ENCODE assay signal across 13 mouse cellular contexts in genomic region chr5:149202941-149203340, GRCm38 (mm10). TPM values are rescaled to one million over a fixed set of nuclear protein-coding genes. Genes with fewer than 3 reads are reported as not detected.
DNase-seq lines count a peak whose midpoint lies in the region; ATAC-seq lines count a peak whose summit lies in the region.
"Had no signal": no experiment of that assay in that cellular context is flagged by ENCODE, and none has a peak within 500 bp of the region (broad histone marks: within the 10 kb centered on the region; RNA-seq: fewer than 3 reads in every experiment).

No protein-coding gene starts in this region.

- no peak overlapping the region for H3K4me3 ChIP-seq in embryonic facial prominence, embryonic 12.5 days
- no peak overlapping the region for H3K4me3 ChIP-seq in embryonic facial prominence, embryonic 10.5 days
- no peak overlapping the region for H3K4me3 ChIP-seq in liver, embryonic 12.5 days
- H3K4me3 ChIP-seq in liver, embryonic 11.5 days (ENCODE audit: low read depth, low read length), result no peak overlapping the region
- H3K4me3 ChIP-seq: forebrain, embryonic 15.5 days; intestine, embryonic 15.5 days; neural tube, embryonic 15.5 days had no signal

- no peak for DNase-seq in embryonic facial prominence, embryonic 10.5 days (ENCODE audit: low spot score)
- no peak for DNase-seq in liver, embryonic 11.5 days (ENCODE audit: low spot score)
- peak; percentile 63 to 67 for DNase-seq in adrenal gland, postnatal 36 days
- DNase-seq: cerebellum, postnatal 14 days; left cerebral cortex, postnatal 4 days had no signal

- peaks cover 59% of the 10 kb centered on the region for H3K36me3 ChIP-seq in embryonic facial prominence, embryonic 12.5 days
- H3K36me3 ChIP-seq in embryonic facial prominence, embryonic 10.5 days (replicated peaks), result peaks cover 90% of the 10 kb centered on the region
- peaks cover 92% of the 10 kb centered on the region for H3K36me3 ChIP-seq in liver, embryonic 12.5 days
- H3K36me3 ChIP-seq in liver, embryonic 11.5 days (ENCODE audit: control insufficient read depth, insufficient read depth, low read length), result peaks cover 56% of the 10 kb centered on the region

- H3K9me3 ChIP-seq in embryonic facial prominence, embryonic 12.5 days, result no peaks in the 10 kb centered on the region
- no peaks in the 10 kb centered on the region for H3K9me3 ChIP-seq in embryonic facial prominence, embryonic 10.5 days
- no peaks in the 10 kb centered on the region for H3K9me3 ChIP-seq in liver, embryonic 12.5 days (replicated peaks)
- no peaks in the 10 kb centered on the region for H3K9me3 ChIP-seq in liver, embryonic 11.5 days (ENCODE audit: control insufficient read depth, low read length)
- H3K9me3 ChIP-seq: forebrain, embryonic 15.5 days; intestine, embryonic 15.5 days; neural tube, embryonic 15.5 days had no signal

- H3K4me1 ChIP-seq in embryonic facial prominence, embryonic 12.5 days, result peaks cover 18% of the 10 kb centered on the region; the same call in 1 of the 2 replicates
- H3K4me1 ChIP-seq in embryonic facial prominence, embryonic 10.5 days, result peaks cover 13% of the 10 kb centered on the region
- peaks cover 21% of the 10 kb centered on the region for H3K4me1 ChIP-seq in liver, embryonic 12.5 days
- H3K4me1 ChIP-seq in liver, embryonic 11.5 days (replicated peaks; ENCODE audit: control insufficient read depth, insufficient read depth, low read length), result no peaks in the 10 kb centered on the region
- H3K4me1 ChIP-seq: forebrain, embryonic 15.5 days; intestine, embryonic 15.5 days; neural tube, embryonic 15.5 days had no signal

- no peak overlapping the region for H3K4me2 ChIP-seq in embryonic facial prominence, embryonic 12.5 days (replicated peaks)
- no peak overlapping the region for H3K4me2 ChIP-seq in liver, embryonic 12.5 days
- no peak overlapping the region for H3K4me2 ChIP-seq in liver, embryonic 11.5 days
- H3K4me2 ChIP-seq: forebrain, embryonic 15.5 days; intestine, embryonic 15.5 days; neural tube, embryonic 15.5 days had no signal

- no peaks in the 10 kb centered on the region for H3K27me3 ChIP-seq in embryonic facial prominence, embryonic 12.5 days
- H3K27me3 ChIP-seq in embryonic facial prominence, embryonic 10.5 days (replicated peaks; ENCODE audit: low read depth, poor library complexity, severe bottlenecking), result no peaks in the 10 kb centered on the region
- H3K27me3 ChIP-seq in liver, embryonic 12.5 days (replicated peaks), result no peaks in the 10 kb centered on the region
- H3K27me3 ChIP-seq in liver, embryonic 11.5 days (replicated peaks; ENCODE audit: control insufficient read depth, insufficient read depth, low read length), result no peaks in the 10 kb centered on the region
- H3K27me3 ChIP-seq: forebrain, embryonic 15.5 days; intestine, embryonic 15.5 days; neural tube, embryonic 15.5 days had no signal

- 0 out of 2 replicates have a peak overlapping the region, but pooled peaks have one; percentile 11 for H3K27ac ChIP-seq in embryonic facial prominence, embryonic 12.5 days
- H3K27ac ChIP-seq in embryonic facial prominence, embryonic 10.5 days (replicated peaks), result no peak overlapping the region
- peak overlapping the region; percentile 18; the same call in 1 of the 2 replicates for H3K27ac ChIP-seq in liver, embryonic 12.5 days
- H3K27ac ChIP-seq in liver, embryonic 11.5 days (ENCODE audit: low read depth, low read length), result no peak overlapping the region
- H3K27ac ChIP-seq: forebrain, embryonic 15.5 days; intestine, embryonic 15.5 days; neural tube, embryonic 15.5 days had no signal

- no peak for ATAC-seq in embryonic facial prominence, embryonic 12.5 days (ENCODE audit: insufficient number of reproducible peaks, insufficient read depth, low FRiP score, low TSS enrichment)
- ATAC-seq in liver, embryonic 12.5 days, result peak; percentile 42; the same call in 1 of the 2 replicates
- no peak for ATAC-seq in liver, embryonic 11.5 days (replicated peaks; ENCODE audit: low FRiP score)
- ATAC-seq in megakaryocyte progenitor cell, adult 5-6 weeks (replicated peaks; ENCODE audit: poor library complexity), result peak; percentile 88
- no peak for ATAC-seq in CD4-positive, CD25-positive, alpha-beta regulatory T cell, adult 4 months
- ATAC-seq in frontal cortex, adult (ENCODE audit: low TSS enrichment), result no peak
- ATAC-seq: forebrain, embryonic 15.5 days; intestine, embryonic 15.5 days had no signal

- 56% methylated on average over 5 of the region's 5 CpGs for WGBS in embryonic facial prominence, embryonic 12.5 days
- WGBS in embryonic facial prominence, embryonic 10.5 days, result 78% methylated on average over 5 of the region's 5 CpGs
- WGBS in liver, embryonic 12.5 days (ENCODE audit: insufficient replicate concordance), result 56% methylated on average over 5 of the region's 5 CpGs
- WGBS in liver, embryonic 11.5 days, result 74% methylated on average over 5 of the region's 5 CpGs

- H3K9ac ChIP-seq in embryonic facial prominence, embryonic 12.5 days, result no peak overlapping the region
- no peak overlapping the region for H3K9ac ChIP-seq in liver, embryonic 12.5 days
- no peak overlapping the region for H3K9ac ChIP-seq in liver, embryonic 11.5 days (ENCODE audit: low read depth, low read length)
- H3K9ac ChIP-seq: forebrain, embryonic 15.5 days; intestine, embryonic 15.5 days; neural tube, embryonic 15.5 days had no signal

RNA-seq across cellular contexts. Expression of gene Hmgb1, which starts 18.7 kb away (rescaled TPM):
- 1,535 and 1,770 TPM in 2 replicates for polyA plus RNA-seq in embryonic facial prominence, embryonic 12.5 days (2016; fragmentation: Nextera tagmentation; extraction: Ambion mirVana)
- 1,556 and 1,753 TPM in 2 replicates for polyA plus RNA-seq in embryonic facial prominence, embryonic 10.5 days (2016; fragmentation: Nextera tagmentation; extraction: Ambion mirVana)
- 682 and 741 TPM in 2 replicates for polyA plus RNA-seq in liver, embryonic 12.5 days (2016; fragmentation: Nextera tagmentation; extraction: Ambion mirVana)
- 1,278 and 1,318 TPM in 2 replicates for polyA plus RNA-seq in liver, embryonic 11.5 days (2014; fragmentation: Nextera tagmentation; extraction: Ambion mirVana)
- total RNA-seq in adrenal gland, postnatal 36 days (2021), result 100 to 1,000 TPM; 141 to 161 TPM
- 1,237 and 1,239 TPM in 2 replicates for total RNA-seq in megakaryocyte progenitor cell, adult 5-6 weeks (2015)
- 1,041 and 1,075 TPM in 2 replicates for total RNA-seq in megakaryocyte progenitor cell, adult 5-6 weeks (2017)
- polyA plus RNA-seq in CD4-positive, CD25-positive, alpha-beta regulatory T cell, adult 4 months (2017; shearing (Covaris generic)), result 100 to 1,000 TPM; 359 to 760 TPM

RNA-seq across cellular contexts. Expression of gene Uspl1, which starts 18.8 kb away (rescaled TPM):
- polyA plus RNA-seq in embryonic facial prominence, embryonic 12.5 days (2016; fragmentation: Nextera tagmentation; extraction: Ambion mirVana), result 58.3 and 63.9 TPM in 2 replicates
- 76.3 and 78.3 TPM in 2 replicates for polyA plus RNA-seq in embryonic facial prominence, embryonic 10.5 days (2016; fragmentation: Nextera tagmentation; extraction: Ambion mirVana)
- polyA plus RNA-seq in liver, embryonic 12.5 days (2016; fragmentation: Nextera tagmentation; extraction: Ambion mirVana), result 32.5 and 37.1 TPM in 2 replicates
- polyA plus RNA-seq in liver, embryonic 11.5 days (2014; fragmentation: Nextera tagmentation; extraction: Ambion mirVana), result 53.2 and 62.3 TPM in 2 replicates
- total RNA-seq in adrenal gland, postnatal 36 days (2021), result 10 to 100 TPM; 29.9 to 40.6 TPM
- total RNA-seq in megakaryocyte progenitor cell, adult 5-6 weeks (2015), result 29.8 and 39.2 TPM in 2 replicates
- 36.5 and 40.8 TPM in 2 replicates for total RNA-seq in megakaryocyte progenitor cell, adult 5-6 weeks (2017)
- 10 to 100 TPM; 38.6 to 42.6 TPM for polyA plus RNA-seq in CD4-positive, CD25-positive, alpha-beta regulatory T cell, adult 4 months (2017; shearing (Covaris generic))

Comparison
In these comparisons a context has a peak if more than half of its experiments do, and no peak if none do; other contexts are left out.
1. ATAC-seq: peak in liver, embryonic 12.5 days (single experiment) and megakaryocyte progenitor cell, adult 5-6 weeks (single experiment); none in embryonic facial prominence, embryonic 12.5 days (single experiment), liver, embryonic 11.5 days (single experiment), CD4-positive, CD25-positive, alpha-beta regulatory T cell, adult 4 months (single experiment) and frontal cortex, adult (single experiment).
2. H3K27ac ChIP-seq: peak in embryonic facial prominence, embryonic 12.5 days (single experiment) and liver, embryonic 12.5 days (single experiment); none in embryonic facial prominence, embryonic 10.5 days (single experiment) and liver, embryonic 11.5 days (single experiment).
3. DNase-seq: peak in adrenal gland, postnatal 36 days (2 of 2); none in embryonic facial prominence, embryonic 10.5 days (single experiment) and liver, embryonic 11.5 days (single experiment).